Mouse (Mus musculus): ENCODE measurements around the gene Unc50. TPM values are rescaled to one million over a fixed set of nuclear protein-coding genes. Genes with fewer than 3 reads are reported as not detected.

Gene Unc50
- polyA plus RNA-seq, 1 experiment from 2014 or later = 91.0 TPM

GRCm38 (mm10) chr1:37451270-37451669 lies 21.3 kb downstream of the Unc50 start:
- Histone ChIP-seq H3K27me3 (ENCODE audit: control insufficient read depth, insufficient read depth, low read length) (no peaks in the 10 kb centered on the region), H3K9me3 (ENCODE audit: control insufficient read depth, low read length) (no peaks in the 10 kb centered on the region), H3K4me3 (ENCODE audit: control insufficient read depth in 1 of 2, insufficient read depth in 1 of 2, low read depth in 1 of 2, low read length in 2 of 2) (no peak overlapping the region), H3K27ac (replicated peaks in 1 of 2; ENCODE audit: control insufficient read depth in 1 of 2, insufficient read depth in 1 of 2, low read depth in 2 of 2, low read length in 2 of 2) (no peak overlapping the region), H3K9ac (ENCODE audit: low read length) (no peak overlapping the region), H3K4me1 (ENCODE audit: control insufficient read depth in 2 of 2, insufficient read depth in 2 of 2, low read length in 2 of 2) (no peaks in the 10 kb centered on the region), H3K4me2 (ENCODE audit: low read length) (no peak overlapping the region), H3K36me3 (ENCODE audit: control insufficient read depth, insufficient read depth, low read length) (peaks cover 11% of the 10 kb centered on the region)
- ATAC-seq (ENCODE audit: insufficient number of reproducible peaks, insufficient read depth, low FRiP score, low read depth) = no peak
- 87% methylated on average over 8 of the region's 8 CpGs for WGBS

DNA sequence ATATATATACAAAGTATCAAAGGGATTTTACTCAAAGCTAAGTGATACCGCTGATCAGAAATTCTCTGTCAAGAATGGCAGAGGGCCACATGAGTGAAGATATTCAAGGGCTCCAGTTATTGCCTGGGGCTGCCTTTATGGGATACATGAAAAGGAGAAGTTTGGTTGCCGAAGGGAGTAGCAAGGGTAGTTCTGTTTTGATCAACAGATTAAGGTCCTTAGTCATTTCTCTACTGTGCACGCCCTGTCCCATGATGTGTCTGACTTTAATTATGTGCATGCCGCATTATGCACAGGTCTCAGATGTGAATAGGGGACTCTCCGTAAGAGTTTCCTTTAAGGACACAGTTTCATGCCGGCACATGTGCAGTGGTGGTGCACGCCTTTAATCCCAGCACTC lies 27.6 kb downstream of the Unc50 start:
- H3K27me3 ChIP-seq (ENCODE audit: control insufficient read depth, insufficient read depth, low read length) = no peaks in the 10 kb centered on the region
- H3K4me1 ChIP-seq (ENCODE audit: control insufficient read depth in 2 of 2, insufficient read depth in 2 of 2, low read length in 2 of 2) = no peaks in the 10 kb centered on the region
- WGBS = 95% methylated on average over 7 of the region's 7 CpGs
- H3K27ac ChIP-seq (replicated peaks in 1 of 2; ENCODE audit: control insufficient read depth in 1 of 2, insufficient read depth in 1 of 2, low read depth in 2 of 2, low read length in 2 of 2) = no peak overlapping the region
- no peak overlapping the region for H3K9ac ChIP-seq (ENCODE audit: low read length)
- H3K4me3 ChIP-seq (ENCODE audit: control insufficient read depth in 1 of 2, insufficient read depth in 1 of 2, low read depth in 1 of 2, low read length in 2 of 2) = no peak overlapping the region
- 0 out of 2 replicates have a peak, but pooled peaks cover 3% of the 10 kb centered on the region for H3K36me3 ChIP-seq (ENCODE audit: control insufficient read depth, insufficient read depth, low read length)
- H3K9me3 ChIP-seq (ENCODE audit: control insufficient read depth, low read length) = no peaks in the 10 kb centered on the region
- no peak for ATAC-seq (ENCODE audit: insufficient number of reproducible peaks, insufficient read depth, low FRiP score, low read depth)
- no peak overlapping the region for H3K4me2 ChIP-seq (ENCODE audit: low read length)

GRCm38 (mm10) chr1:37464878-37465452 lies 35.0 kb downstream of the Unc50 start:
- H3K27me3 ChIP-seq (ENCODE audit: control insufficient read depth, insufficient read depth, low read length) = no peaks in the 10 kb centered on the region
- H3K9ac ChIP-seq (ENCODE audit: low read length) = no peak overlapping the region
- WGBS = 78% methylated on average over 10 of the region's 10 CpGs
- H3K4me1 ChIP-seq (ENCODE audit: control insufficient read depth in 2 of 2, insufficient read depth in 2 of 2, low read length in 2 of 2) = peaks cover 0 to 2% of the 10 kb centered on the region in 2 experiments; a peak in 1 of 4 replicates
- no peak overlapping the region for H3K27ac ChIP-seq (replicated peaks in 1 of 2; ENCODE audit: control insufficient read depth in 1 of 2, insufficient read depth in 1 of 2, low read depth in 2 of 2, low read length in 2 of 2)
- H3K4me2 ChIP-seq (ENCODE audit: low read length) = no peak overlapping the region
- no peaks in the 10 kb centered on the region for H3K9me3 ChIP-seq (ENCODE audit: control insufficient read depth, low read length)
- H3K36me3 ChIP-seq (ENCODE audit: control insufficient read depth, insufficient read depth, low read length) = 0 out of 2 replicates have a peak, but pooled peaks cover 5% of the 10 kb centered on the region
- no peak for ATAC-seq (ENCODE audit: insufficient number of reproducible peaks, insufficient read depth, low FRiP score, low read depth)
- H3K4me3 ChIP-seq (ENCODE audit: control insufficient read depth in 1 of 2, insufficient read depth in 1 of 2, low read depth in 1 of 2, low read length in 2 of 2) = no peak overlapping the region

DNA sequence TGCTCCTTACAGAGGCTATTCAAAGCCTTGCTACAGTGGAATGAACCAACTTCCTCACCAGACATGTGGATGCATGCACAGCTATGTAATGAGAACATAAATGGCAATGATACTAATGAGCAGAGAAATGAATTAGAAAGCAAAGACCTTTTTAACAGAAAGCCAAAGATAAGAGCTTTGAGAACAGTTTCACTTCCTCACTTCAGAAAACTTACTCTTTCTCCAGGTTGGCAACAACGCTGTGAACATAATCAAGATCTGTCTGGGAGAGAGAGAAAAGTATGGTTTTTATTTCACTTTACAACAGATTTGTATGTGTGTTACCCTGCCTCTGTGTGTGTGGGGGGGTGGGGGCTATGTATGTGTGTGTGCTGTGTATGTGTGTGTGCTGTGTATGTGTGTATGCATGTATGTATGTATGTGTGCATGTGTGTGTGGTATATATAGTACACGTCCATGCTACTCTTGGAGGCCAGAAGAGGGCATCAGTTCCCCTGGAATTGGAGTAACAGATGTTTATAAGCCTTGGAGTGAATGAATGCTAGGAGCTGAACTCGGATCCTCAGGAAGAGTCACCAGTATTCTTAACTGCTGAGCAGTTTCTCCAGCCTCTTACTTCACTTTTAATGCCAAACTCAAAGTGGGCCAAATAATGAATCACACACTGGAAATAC lies 36.5 kb downstream of the Unc50 start:
- no peak for ATAC-seq (ENCODE audit: insufficient number of reproducible peaks, insufficient read depth, low FRiP score, low read depth)
- no peak overlapping the region for H3K4me3 ChIP-seq (ENCODE audit: control insufficient read depth in 1 of 2, insufficient read depth in 1 of 2, low read depth in 1 of 2, low read length in 2 of 2)
- no peak overlapping the region for H3K4me2 ChIP-seq (ENCODE audit: low read length)
- H3K9ac ChIP-seq (ENCODE audit: low read length) = no peak overlapping the region
- H3K27ac ChIP-seq (replicated peaks in 1 of 2; ENCODE audit: control insufficient read depth in 1 of 2, insufficient read depth in 1 of 2, low read depth in 2 of 2, low read length in 2 of 2) = no peak overlapping the region
- H3K36me3 ChIP-seq (ENCODE audit: control insufficient read depth, insufficient read depth, low read length) = 0 out of 2 replicates have a peak, but pooled peaks cover 5% of the 10 kb centered on the region
- H3K27me3 ChIP-seq (ENCODE audit: control insufficient read depth, insufficient read depth, low read length) = no peaks in the 10 kb centered on the region
- H3K4me1 ChIP-seq (ENCODE audit: control insufficient read depth in 2 of 2, insufficient read depth in 2 of 2, low read length in 2 of 2) = peaks cover 0 to 2% of the 10 kb centered on the region in 2 experiments; a peak in 1 of 4 replicates
- 84% methylated on average over 3 of the region's 3 CpGs for WGBS
- no peaks in the 10 kb centered on the region for H3K9me3 ChIP-seq (ENCODE audit: control insufficient read depth, low read length)

DNA sequence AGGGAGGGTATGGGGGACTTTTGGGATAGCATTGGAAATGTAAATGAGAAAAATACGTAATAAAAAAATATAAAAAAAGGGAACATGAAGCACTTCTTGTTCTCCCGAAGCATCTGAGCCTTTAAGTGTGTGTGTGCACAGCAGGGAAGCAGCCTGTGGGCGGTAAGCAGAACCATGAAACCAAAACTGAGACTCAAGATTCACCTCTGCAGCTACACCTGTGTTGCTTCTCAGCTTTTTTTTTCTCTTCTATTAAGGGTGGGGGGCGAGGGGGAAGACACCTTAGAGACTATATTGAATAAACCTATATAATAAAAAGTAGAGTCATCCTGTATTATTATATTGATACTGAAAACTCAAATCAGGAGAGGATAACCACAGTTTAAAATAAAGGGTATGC lies 37.9 kb downstream of the Unc50 start:
- 79% methylated on average over 4 of the region's 4 CpGs for WGBS
- Histone ChIP-seq H3K4me2 (ENCODE audit: low read length) (no peak overlapping the region), H3K9me3 (ENCODE audit: control insufficient read depth, low read length) (no peaks in the 10 kb centered on the region), H3K27ac (replicated peaks in 1 of 2; ENCODE audit: control insufficient read depth in 1 of 2, insufficient read depth in 1 of 2, low read depth in 2 of 2, low read length in 2 of 2) (no peak overlapping the region), H3K4me3 (ENCODE audit: control insufficient read depth in 1 of 2, insufficient read depth in 1 of 2, low read depth in 1 of 2, low read length in 2 of 2) (no peak overlapping the region), H3K4me1 (ENCODE audit: control insufficient read depth in 2 of 2, insufficient read depth in 2 of 2, low read length in 2 of 2) (peaks cover 0 to 2% of the 10 kb centered on the region in 2 experiments; a peak in 1 of 4 replicates), H3K9ac (ENCODE audit: low read length) (no peak overlapping the region), H3K27me3 (ENCODE audit: control insufficient read depth, insufficient read depth, low read length) (no peaks in the 10 kb centered on the region), H3K36me3 (ENCODE audit: control insufficient read depth, insufficient read depth, low read length) (0 out of 2 replicates have a peak, but pooled peaks cover 2% of the 10 kb centered on the region)
- no peak for ATAC-seq (ENCODE audit: insufficient number of reproducible peaks, insufficient read depth, low FRiP score, low read depth)

DNA sequence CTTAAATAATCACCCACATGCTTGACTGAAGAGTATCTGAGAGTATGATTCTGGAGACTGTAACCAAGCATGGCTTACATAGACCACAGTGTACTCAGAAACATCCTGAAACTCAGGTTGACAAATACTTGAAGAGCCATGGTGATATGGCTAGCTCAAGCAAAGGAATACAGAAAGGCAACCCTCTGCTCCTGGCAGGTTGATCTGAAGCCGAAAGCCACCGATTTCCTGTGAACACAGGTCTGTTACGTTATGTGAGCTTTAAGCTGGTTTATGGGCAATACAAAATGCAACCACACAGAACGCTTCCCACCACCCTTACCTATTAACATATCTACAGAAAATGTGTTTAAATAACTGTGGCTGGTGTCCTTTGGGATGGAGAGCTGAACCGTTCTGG lies 39.1 kb downstream of the Unc50 start:
- Histone ChIP-seq H3K4me2 (ENCODE audit: low read length) (no peak overlapping the region), H3K9ac (ENCODE audit: low read length) (no peak overlapping the region), H3K27ac (replicated peaks in 1 of 2; ENCODE audit: control insufficient read depth in 1 of 2, insufficient read depth in 1 of 2, low read depth in 2 of 2, low read length in 2 of 2) (no peak overlapping the region), H3K9me3 (ENCODE audit: control insufficient read depth, low read length) (no peaks in the 10 kb centered on the region), H3K27me3 (ENCODE audit: control insufficient read depth, insufficient read depth, low read length) (no peaks in the 10 kb centered on the region), H3K36me3 (ENCODE audit: control insufficient read depth, insufficient read depth, low read length) (0 out of 2 replicates have a peak, but pooled peaks cover under 1% of the 10 kb centered on the region), H3K4me1 (ENCODE audit: control insufficient read depth in 2 of 2, insufficient read depth in 2 of 2, low read length in 2 of 2) (peaks cover 1 to 5% of the 10 kb centered on the region in 2 experiments), H3K4me3 (ENCODE audit: control insufficient read depth in 1 of 2, insufficient read depth in 1 of 2, low read depth in 1 of 2, low read length in 2 of 2) (no peak overlapping the region)
- 80% methylated on average over 5 of the region's 5 CpGs for WGBS
- no peak for ATAC-seq (ENCODE audit: insufficient number of reproducible peaks, insufficient read depth, low FRiP score, low read depth)

- no peak; the same call in 1 of the 2 replicates for ATAC-seq (ENCODE audit: insufficient number of reproducible peaks, insufficient read depth, low FRiP score, low read depth)
- H3K36me3 ChIP-seq (ENCODE audit: control insufficient read depth, insufficient read depth, low read length) = no peaks in the 10 kb centered on the region
- peaks cover 4% of the 10 kb centered on the region in 2 experiments for H3K4me1 ChIP-seq (ENCODE audit: control insufficient read depth in 2 of 2, insufficient read depth in 2 of 2, low read length in 2 of 2)
- no peak overlapping the region for H3K4me2 ChIP-seq (ENCODE audit: low read length)
- H3K9me3 ChIP-seq (ENCODE audit: control insufficient read depth, low read length) = no peaks in the 10 kb centered on the region
- H3K27me3 ChIP-seq (ENCODE audit: control insufficient read depth, insufficient read depth, low read length) = no peaks in the 10 kb centered on the region
- no peak overlapping the region for H3K9ac ChIP-seq (ENCODE audit: low read length)
- 70% methylated on average over 6 of the region's 6 CpGs for WGBS
- H3K4me3 ChIP-seq (ENCODE audit: control insufficient read depth in 1 of 2, insufficient read depth in 1 of 2, low read depth in 1 of 2, low read length in 2 of 2) = no peak overlapping the region
- H3K27ac ChIP-seq (replicated peaks in 1 of 2; ENCODE audit: control insufficient read depth in 1 of 2, insufficient read depth in 1 of 2, low read depth in 2 of 2, low read length in 2 of 2) = no peak overlapping the region
Measured at GRCm38 (mm10) chr1:37471179-37472148, 41.5 kb downstream of the Unc50 start.
